Mouse (Mus musculus): ENCODE measurements around the gene Npc2. TPM values are rescaled to one million over a fixed set of nuclear protein-coding genes. Genes with fewer than 3 reads are reported as not detected.

Npc2 gene
- 49.8 and 60.4 TPM in 2 replicates for polyA plus RNA-seq (2015; fragmentation: Nextera tagmentation; extraction: Ambion mirVana)

DNA sequence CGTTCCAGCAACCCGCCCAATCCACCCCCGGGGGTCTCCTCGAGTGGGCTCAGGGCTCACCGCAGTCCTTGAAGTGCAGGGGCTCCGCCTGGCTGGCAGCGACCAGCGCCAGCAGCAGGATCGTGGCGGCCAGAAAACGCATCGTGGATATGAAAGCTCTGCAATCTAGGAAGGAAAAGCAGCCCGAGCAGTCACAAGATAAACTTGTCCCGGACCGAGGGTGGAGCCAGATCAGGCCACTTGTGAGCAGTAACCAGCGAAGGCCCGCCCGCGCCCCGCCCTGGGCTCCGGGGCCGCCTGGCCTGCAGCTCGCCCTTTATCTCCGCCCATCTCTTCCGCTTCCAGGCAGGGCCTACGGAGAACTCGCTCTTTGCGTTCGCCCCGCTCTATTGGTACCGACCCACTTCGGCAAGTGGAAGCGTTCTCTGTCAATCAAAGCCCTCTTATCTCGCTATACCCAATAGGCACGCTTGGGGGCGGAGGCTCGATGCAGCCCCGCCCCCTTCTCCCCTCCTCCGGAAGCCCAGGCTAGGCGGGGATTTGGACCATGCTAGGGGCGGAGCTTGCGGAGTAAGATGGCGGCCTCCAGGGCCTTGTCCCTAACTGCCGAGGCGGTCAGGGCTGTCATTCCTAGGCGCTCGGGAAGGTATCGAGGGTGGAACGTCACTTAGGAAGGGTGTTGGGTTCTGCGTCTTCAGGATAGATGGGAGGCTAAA, at the start of gene Npc2, which contains the start of gene Isca2:
Gene Npc2, minus strand, starts transcription at position 427 of the 716 bp plus-strand sequence.
Gene Isca2, plus strand, starts transcription at position 526 of the 716 bp plus-strand sequence.
- H3K4me1 ChIP-seq (replicated peaks): peaks cover 23% of the 10 kb centered on the region
- peak within 1 kb of the TSS; percentile 87 for H3K4me3 ChIP-seq
- peak within 1 kb of the TSS; percentile 73 for H3K4me2 ChIP-seq
- peak within 1 kb of the TSS; percentile 93 for H3K9ac ChIP-seq
- WGBS: under 1% methylated on average over 50 of the region's 50 CpGs
- peak within 1 kb of the TSS; percentile 98 for H3K27ac ChIP-seq
- H3K27me3 ChIP-seq: no peaks in the 10 kb centered on the region
- ATAC-seq (replicated peaks; ENCODE audit: insufficient number of reproducible peaks, insufficient read depth, low FRiP score, low read depth): peak; percentile 99
- H3K36me3 ChIP-seq: 0 out of 2 replicates have a peak, but pooled peaks cover 3% of the 10 kb centered on the region
- H3K9me3 ChIP-seq (replicated peaks): no peaks in the 10 kb centered on the region

DNA sequence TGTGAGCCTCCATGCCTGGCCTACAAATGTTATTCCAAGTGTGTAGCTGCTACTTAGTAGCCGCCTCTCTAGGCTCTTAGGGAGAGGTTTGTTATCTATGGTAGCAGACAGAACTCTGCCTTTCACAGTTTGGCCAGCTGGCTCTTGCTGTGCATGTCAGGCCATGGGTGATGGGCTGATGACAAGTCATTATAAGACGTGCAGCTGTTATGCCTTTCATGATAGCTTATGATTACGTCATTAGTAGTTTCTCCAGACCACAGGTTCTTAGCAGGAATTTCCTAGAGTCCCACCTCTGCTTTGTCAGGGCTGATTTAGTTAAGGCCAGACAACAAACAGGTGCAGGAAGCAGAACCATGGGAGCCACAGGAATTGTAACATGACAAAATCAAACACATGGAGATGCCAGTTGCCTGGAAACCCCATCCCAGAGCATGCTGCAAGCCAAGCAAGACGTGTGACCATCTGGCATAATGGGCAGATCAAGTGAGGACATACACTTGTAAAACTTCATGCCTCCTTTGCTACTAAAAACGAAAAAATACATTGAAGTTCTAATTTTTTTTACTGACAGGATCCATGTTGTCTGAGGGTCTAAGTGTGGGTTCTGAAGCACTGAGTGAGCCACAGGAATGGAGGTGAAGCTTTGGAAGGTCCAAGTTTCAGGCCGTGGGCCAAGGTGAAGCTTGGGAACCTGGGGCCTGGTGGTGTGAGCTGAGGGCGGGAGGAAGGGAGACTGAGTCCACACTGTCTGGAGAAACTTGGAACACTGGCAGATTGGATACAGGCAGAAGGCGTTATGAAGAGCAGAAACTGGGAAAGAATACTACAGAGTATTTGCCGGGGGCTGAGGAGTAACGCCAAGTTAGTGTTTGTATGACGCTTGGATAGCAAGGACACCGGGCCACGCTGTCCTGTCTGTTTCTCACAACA, 46.5 kb upstream of the Npc2 start:
- H3K4me2 ChIP-seq: no peak overlapping the region
- no peak overlapping the region for H3K4me3 ChIP-seq
- H3K36me3 ChIP-seq: no peaks in the 10 kb centered on the region
- H3K9ac ChIP-seq: no peak overlapping the region
- 0 out of 2 replicates have a peak, but pooled peaks cover 4% of the 10 kb centered on the region for H3K4me1 ChIP-seq (replicated peaks)
- no peak overlapping the region for H3K27ac ChIP-seq
- H3K27me3 ChIP-seq: peaks cover 63% of the 10 kb centered on the region
- H3K9me3 ChIP-seq (replicated peaks): no peaks in the 10 kb centered on the region
- 74% methylated on average over 13 of the region's 13 CpGs for WGBS
- ATAC-seq (replicated peaks; ENCODE audit: insufficient number of reproducible peaks, insufficient read depth, low FRiP score, low read depth): no peak

DNA sequence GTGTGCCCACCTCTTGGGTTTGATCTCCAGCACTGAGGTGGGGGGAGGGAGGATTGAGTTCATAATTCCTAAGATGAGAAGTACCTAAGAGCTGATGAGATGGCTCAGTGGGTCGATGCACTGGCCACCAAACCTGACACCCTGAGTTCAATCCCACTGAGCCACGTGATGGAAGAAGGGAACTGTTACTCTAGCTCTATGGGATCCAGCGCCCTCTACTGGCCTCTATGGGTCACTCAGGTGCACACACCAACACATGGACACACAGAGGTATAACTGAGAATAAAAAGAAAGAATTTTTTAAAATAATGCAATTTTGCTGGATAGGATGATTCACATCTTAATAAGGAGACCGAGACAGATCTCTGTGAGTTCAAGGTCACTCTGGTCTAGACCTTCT, 45.5 kb upstream of the Npc2 start:
- peaks cover 60% of the 10 kb centered on the region for H3K27me3 ChIP-seq
- no peak overlapping the region for H3K4me3 ChIP-seq
- 68% methylated on average over 4 of the region's 4 CpGs for WGBS
- ATAC-seq (replicated peaks; ENCODE audit: insufficient number of reproducible peaks, insufficient read depth, low FRiP score, low read depth): no peak
- no peak overlapping the region for H3K27ac ChIP-seq
- H3K9ac ChIP-seq: no peak overlapping the region
- no peaks in the 10 kb centered on the region for H3K36me3 ChIP-seq
- H3K4me1 ChIP-seq (replicated peaks): 0 out of 2 replicates have a peak, but pooled peaks cover 4% of the 10 kb centered on the region
- no peak overlapping the region for H3K4me2 ChIP-seq
- H3K9me3 ChIP-seq (replicated peaks): no peaks in the 10 kb centered on the region

DNA sequence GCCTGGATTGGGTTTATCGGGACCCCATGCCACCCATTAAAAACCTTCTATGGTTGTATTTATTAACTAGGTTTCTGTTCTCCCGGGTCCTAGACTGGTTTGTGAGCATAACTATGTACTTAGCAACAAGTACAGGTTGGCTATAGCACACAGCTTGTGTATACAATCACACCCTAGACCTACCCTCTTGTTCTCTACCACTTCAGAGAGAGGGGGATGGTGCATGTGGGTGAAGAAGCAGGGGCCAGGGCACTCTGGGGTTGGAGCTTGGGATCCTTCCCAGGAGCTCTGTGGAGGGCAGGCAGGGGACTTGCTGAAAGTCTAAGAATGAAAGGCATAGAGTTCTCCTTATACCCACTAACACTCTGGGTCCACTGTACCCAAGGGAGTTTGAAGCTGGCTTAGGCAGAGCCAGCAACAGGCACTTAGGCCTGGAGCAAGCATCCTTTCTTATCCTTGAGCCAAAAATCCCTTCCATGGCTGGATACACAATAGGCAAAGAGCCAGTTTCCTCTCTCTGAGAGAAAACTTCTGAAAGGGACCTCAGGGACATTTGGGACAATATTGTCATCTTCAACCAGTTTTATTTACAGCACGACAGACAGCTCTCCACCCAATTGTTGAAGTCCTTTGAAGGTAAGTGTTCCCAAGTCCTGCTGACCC, 41.8 kb upstream of the Npc2 start:
- 0 out of 2 replicates have a peak, but pooled peaks cover 4% of the 10 kb centered on the region for H3K4me1 ChIP-seq (replicated peaks)
- no peak overlapping the region for H3K27ac ChIP-seq
- no peaks in the 10 kb centered on the region for H3K9me3 ChIP-seq (replicated peaks)
- H3K27me3 ChIP-seq: peaks cover 63% of the 10 kb centered on the region
- WGBS: 83% methylated on average over 3 of the region's 3 CpGs
- H3K9ac ChIP-seq: no peak overlapping the region
- no peak overlapping the region for H3K4me2 ChIP-seq
- H3K4me3 ChIP-seq: no peak overlapping the region
- H3K36me3 ChIP-seq: no peaks in the 10 kb centered on the region
- ATAC-seq (replicated peaks; ENCODE audit: insufficient number of reproducible peaks, insufficient read depth, low FRiP score, low read depth): no peak

DNA sequence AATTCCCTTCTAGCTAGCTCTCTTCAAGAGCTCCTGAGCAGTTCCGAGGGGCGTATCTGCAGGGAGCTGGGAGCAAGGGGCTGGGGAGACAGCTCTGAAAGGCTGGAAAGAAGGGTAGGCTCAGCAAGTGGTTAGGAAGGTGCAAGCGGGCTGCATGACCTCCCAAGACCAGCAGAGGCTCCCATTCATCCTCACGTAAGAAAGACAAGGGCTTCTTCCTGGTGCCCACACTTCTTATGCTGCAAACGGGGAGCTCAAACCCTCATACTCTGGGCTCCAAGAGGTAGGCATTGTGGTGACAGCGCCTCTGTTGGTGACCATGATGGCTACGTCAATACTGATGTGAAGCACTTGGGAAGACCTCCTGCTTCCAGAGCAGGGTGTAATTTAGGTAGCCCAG, 40.8 kb upstream of the Npc2 start:
- Histone ChIP-seq H3K27me3 (peaks cover 71% of the 10 kb centered on the region), H3K4me3 (no peak overlapping the region), H3K4me1 (replicated peaks) (no peaks in the 10 kb centered on the region), H3K4me2 (no peak overlapping the region), H3K9me3 (replicated peaks) (no peaks in the 10 kb centered on the region), H3K27ac (no peak overlapping the region), H3K9ac (no peak overlapping the region), H3K36me3 (no peaks in the 10 kb centered on the region)
- WGBS: 40% methylated on average over 7 of the region's 7 CpGs
- ATAC-seq (replicated peaks; ENCODE audit: insufficient number of reproducible peaks, insufficient read depth, low FRiP score, low read depth): no peak

DNA sequence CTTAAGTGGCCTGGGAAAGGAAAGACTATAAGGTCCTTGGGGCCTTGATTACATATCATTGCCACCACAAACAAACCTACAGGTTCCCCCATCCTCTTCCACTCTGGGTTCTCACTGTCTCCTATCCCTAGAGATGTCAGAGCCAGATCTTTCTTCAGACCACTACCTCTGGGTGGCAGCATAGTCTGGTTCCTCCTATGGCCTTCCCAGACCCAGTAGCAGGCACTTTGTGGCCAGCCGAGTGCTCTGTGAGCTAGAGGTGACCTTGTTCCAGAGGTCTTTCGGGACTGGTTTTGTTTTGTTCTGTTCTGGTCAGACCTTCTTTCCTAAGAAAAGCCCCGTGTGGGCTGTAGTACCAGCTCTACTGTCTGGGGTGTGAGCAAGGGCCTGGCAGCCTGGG, 39.1 kb upstream of the Npc2 start:
- H3K4me1 ChIP-seq (replicated peaks): no peaks in the 10 kb centered on the region
- peaks cover 86% of the 10 kb centered on the region for H3K27me3 ChIP-seq
- H3K9me3 ChIP-seq (replicated peaks): no peaks in the 10 kb centered on the region
- H3K9ac ChIP-seq: no peak overlapping the region
- no peak overlapping the region for H3K4me2 ChIP-seq
- ATAC-seq (replicated peaks; ENCODE audit: insufficient number of reproducible peaks, insufficient read depth, low FRiP score, low read depth): no peak
- H3K27ac ChIP-seq: no peak overlapping the region
- no peaks in the 10 kb centered on the region for H3K36me3 ChIP-seq
- no peak overlapping the region for H3K4me3 ChIP-seq
- WGBS: 45% methylated on average over 3 of the region's 3 CpGs

DNA sequence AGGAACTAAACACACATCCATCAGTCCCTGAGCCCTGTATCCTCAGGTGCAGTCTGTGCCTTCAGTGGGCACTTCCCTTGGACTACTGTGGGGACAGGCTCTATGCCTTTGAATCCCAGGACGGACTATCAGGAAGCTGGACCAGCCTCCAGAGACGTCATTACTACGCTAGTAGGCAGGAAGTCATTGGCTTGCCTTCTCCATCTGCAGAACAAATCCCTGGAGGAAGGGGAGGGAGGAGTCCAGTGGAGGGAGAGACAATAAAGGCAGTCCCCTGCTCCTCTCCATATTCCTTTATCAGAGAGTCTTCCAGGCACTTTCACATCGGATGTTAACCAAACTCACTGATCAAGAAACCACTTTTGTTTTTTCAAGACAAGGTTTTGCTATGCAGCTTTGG, 38.6 kb upstream of the Npc2 start:
- H3K27ac ChIP-seq: no peak overlapping the region
- peaks cover 91% of the 10 kb centered on the region for H3K27me3 ChIP-seq
- no peak for ATAC-seq (replicated peaks; ENCODE audit: insufficient number of reproducible peaks, insufficient read depth, low FRiP score, low read depth)
- H3K9me3 ChIP-seq (replicated peaks): no peaks in the 10 kb centered on the region
- 54% methylated on average over 4 of the region's 4 CpGs for WGBS
- peaks cover 2% of the 10 kb centered on the region; the same call in 1 of the 2 replicates for H3K4me1 ChIP-seq (replicated peaks)
- H3K4me3 ChIP-seq: no peak overlapping the region
- no peak overlapping the region for H3K9ac ChIP-seq
- H3K36me3 ChIP-seq: no peaks in the 10 kb centered on the region
- no peak overlapping the region for H3K4me2 ChIP-seq

DNA sequence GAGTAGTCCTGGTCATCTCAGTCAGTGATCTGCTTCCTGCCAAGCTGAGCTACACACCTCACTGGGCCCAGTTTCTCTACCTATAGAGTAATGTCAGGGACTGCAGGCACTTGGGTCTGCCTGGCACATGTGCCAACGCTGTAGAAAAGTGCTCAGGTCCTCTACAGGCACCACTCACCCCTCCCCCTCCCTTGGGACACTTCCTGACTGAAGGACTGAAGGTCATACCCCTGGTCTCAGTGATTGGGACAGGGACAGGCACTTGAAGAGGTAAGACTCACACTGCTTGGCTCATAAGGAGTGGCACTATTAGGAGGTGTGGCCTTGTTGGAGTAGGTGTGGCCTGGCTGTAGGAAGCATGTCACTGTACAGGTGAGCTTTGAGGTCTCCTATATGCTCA, 37.9 kb upstream of the Npc2 start:
- Histone ChIP-seq H3K9me3 (replicated peaks) (no peaks in the 10 kb centered on the region), H3K9ac (no peak overlapping the region), H3K36me3 (no peaks in the 10 kb centered on the region), H3K4me2 (no peak overlapping the region), H3K27me3 (peaks cover 93% of the 10 kb centered on the region), H3K4me3 (no peak overlapping the region), H3K27ac (no peak overlapping the region), H3K4me1 (replicated peaks) (peaks cover 5% of the 10 kb centered on the region)
- WGBS: 68% methylated on average over 1 of the region's 1 CpGs
- ATAC-seq (replicated peaks; ENCODE audit: insufficient number of reproducible peaks, insufficient read depth, low FRiP score, low read depth): no peak

DNA sequence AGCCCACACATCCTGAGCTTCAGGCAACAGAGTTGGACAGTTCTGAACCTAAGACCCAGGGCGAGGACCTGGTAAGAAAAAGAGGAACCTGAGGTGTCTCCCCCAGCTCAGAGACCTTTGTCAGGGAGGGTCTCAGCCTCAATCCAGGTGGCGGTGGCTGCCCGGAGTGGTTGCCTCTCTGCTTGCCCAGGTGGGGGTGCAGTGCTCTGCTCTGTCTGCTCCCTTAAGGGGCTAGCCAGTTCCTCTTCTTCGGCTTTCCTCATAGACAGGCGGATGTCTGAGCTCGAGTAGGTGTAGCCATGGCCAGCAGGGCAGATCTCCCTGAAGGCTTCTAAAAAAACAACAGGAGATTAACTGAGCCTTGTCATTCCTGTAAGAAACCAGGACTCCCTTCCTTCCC, 36.1 kb upstream of the Npc2 start:
- Histone ChIP-seq H3K4me1 (replicated peaks) (peaks cover 15% of the 10 kb centered on the region), H3K4me3 (no peak overlapping the region), H3K9ac (no peak overlapping the region), H3K27ac (no peak overlapping the region), H3K4me2 (no peak overlapping the region), H3K9me3 (replicated peaks) (no peaks in the 10 kb centered on the region), H3K36me3 (no peaks in the 10 kb centered on the region), H3K27me3 (peaks cover 93% of the 10 kb centered on the region)
- 70% methylated on average over 6 of the region's 6 CpGs for WGBS
- ATAC-seq (replicated peaks; ENCODE audit: insufficient number of reproducible peaks, insufficient read depth, low FRiP score, low read depth): no peak

DNA sequence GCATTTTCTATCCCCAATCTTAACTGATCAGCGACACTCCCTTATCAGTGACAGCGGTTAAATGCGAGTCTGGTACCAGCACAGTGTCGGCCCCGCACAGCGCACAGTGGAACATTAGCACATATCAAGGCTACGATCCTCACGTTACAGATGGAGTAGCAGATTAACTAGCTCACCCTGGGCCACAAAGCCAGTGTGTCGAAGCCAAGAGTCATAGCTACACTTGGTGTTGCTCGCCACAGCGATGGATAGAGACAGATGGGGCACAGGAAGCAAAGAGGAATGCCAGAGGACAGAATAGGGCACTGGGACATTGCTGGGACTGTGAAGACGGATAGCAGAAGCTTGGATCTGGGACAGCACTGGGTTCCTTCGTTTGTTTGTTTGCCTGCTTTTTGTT, 34.4 kb upstream of the Npc2 start:
- Histone ChIP-seq H3K4me1 (replicated peaks) (peaks cover 15% of the 10 kb centered on the region), H3K27ac (no peak overlapping the region), H3K4me3 (no peak overlapping the region), H3K9me3 (replicated peaks) (no peaks in the 10 kb centered on the region), H3K36me3 (no peaks in the 10 kb centered on the region), H3K4me2 (no peak overlapping the region), H3K9ac (no peak overlapping the region), H3K27me3 (peaks cover 98% of the 10 kb centered on the region)
- no peak for ATAC-seq (replicated peaks; ENCODE audit: insufficient number of reproducible peaks, insufficient read depth, low FRiP score, low read depth)
- WGBS: 69% methylated on average over 13 of the region's 13 CpGs

DNA sequence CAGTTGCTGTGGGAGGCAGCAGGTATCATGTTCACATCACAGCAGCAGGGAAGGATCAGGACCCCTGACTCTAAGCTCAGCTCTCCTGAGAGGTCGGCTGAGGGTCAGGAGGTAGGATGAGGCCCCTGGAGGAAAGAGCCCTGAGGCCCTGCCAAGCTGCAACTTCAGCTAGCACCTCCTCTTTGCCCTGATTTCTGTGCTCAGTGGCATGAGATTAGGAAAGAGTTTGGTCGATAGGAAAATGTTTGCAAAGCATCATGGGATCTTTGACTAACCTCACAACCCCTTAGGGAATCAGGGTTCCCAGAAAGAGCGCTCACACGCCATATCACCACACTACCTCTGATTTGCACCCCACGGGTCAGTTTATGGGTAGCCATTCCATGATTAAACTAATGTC, 33.8 kb upstream of the Npc2 start:
- peaks cover 21% of the 10 kb centered on the region for H3K4me1 ChIP-seq (replicated peaks)
- peaks cover 98% of the 10 kb centered on the region for H3K27me3 ChIP-seq
- H3K9me3 ChIP-seq (replicated peaks): no peaks in the 10 kb centered on the region
- WGBS: 52% methylated on average over 5 of the region's 5 CpGs
- H3K27ac ChIP-seq: no peak overlapping the region
- no peaks in the 10 kb centered on the region for H3K36me3 ChIP-seq
- H3K9ac ChIP-seq: no peak overlapping the region
- no peak overlapping the region for H3K4me3 ChIP-seq
- ATAC-seq (replicated peaks; ENCODE audit: insufficient number of reproducible peaks, insufficient read depth, low FRiP score, low read depth): no peak
- no peak overlapping the region for H3K4me2 ChIP-seq

Measured in heart, embryonic 15.5 days (tissue).